Mouse (Mus musculus) heart, embryonic 14.5 days (tissue): Measurements from ENCODE around the gene Arhgap31. TPM values are rescaled to one million over a fixed set of nuclear protein-coding genes. Genes with fewer than 3 reads are reported as not detected.
A peak's percentile ranks its signal among the peaks of the same experiment; 100 is the strongest.

Experiments
- ATAC-seq: fragments of 200-750 bp; cut with Nextera tagmentation; 2 replicates; pipeline ENCODE4 v1.8.0; 2017; ENCODE audit warnings: low read depth, moderate TSS enrichment; ENCODE audit not compliant: insufficient number of reproducible peaks, insufficient read depth, low FRiP score
- H3K27ac ChIP-seq, 2 experiments: fragments of 200-500 bp in 1 of 2; fragments of 300-500 bp in 1 of 2; sonication (generic) in 1 of 2; replicated peaks in 1 of 2; 2 replicates each; pipeline ENCODE4 v1.5.1; 2012 to 2014; ENCODE audit warnings: low read depth in 2 of 2, low read length in 2 of 2, control low read depth in 1 of 2, mild to moderate bottlenecking in 1 of 2, mixed read lengths in 1 of 2; ENCODE audit not compliant: control insufficient read depth in 1 of 2, insufficient read depth in 1 of 2
- H3K27me3 ChIP-seq: fragments of 300-500 bp; sonication (generic); 2 replicates; pipeline ENCODE4 v1.6.1; 2014; ENCODE audit warnings: mild to moderate bottlenecking, low read length, control low read depth; ENCODE audit not compliant: control insufficient read depth, insufficient read depth
- H3K36me3 ChIP-seq: fragments of 300-500 bp; sonication (generic); 2 replicates; pipeline ENCODE4 v1.6.1; 2014; ENCODE audit warnings: mild to moderate bottlenecking, control low read depth, low read length, mixed read lengths; ENCODE audit not compliant: control insufficient read depth, insufficient read depth
- H3K4me1 ChIP-seq, 2 experiments: fragments of 200-500 bp in 1 of 2; fragments of 300-500 bp in 1 of 2; sonication (generic) in 1 of 2; 2 replicates each; pipeline ENCODE4 v1.6.1; 2012 to 2014; ENCODE audit warnings: low read length in 2 of 2, control low read depth in 1 of 2, mixed read lengths in 1 of 2; ENCODE audit not compliant: control insufficient read depth in 2 of 2, insufficient read depth in 2 of 2
- H3K4me2 ChIP-seq: fragments of 300-500 bp; sonication (generic); 2 replicates; pipeline ENCODE4 v1.6.1; 2014; ENCODE audit warnings: mild to moderate bottlenecking, low read length
- H3K4me3 ChIP-seq, 2 experiments: fragments of 200-500 bp in 1 of 2; fragments of 300-500 bp in 1 of 2; sonication (generic) in 1 of 2; 2 replicates each; pipeline ENCODE4 v1.5.1; 2012 to 2014; ENCODE audit warnings: low read length in 2 of 2, mild to moderate bottlenecking in 2 of 2, control low read depth in 1 of 2, low read depth in 1 of 2, moderate library complexity in 1 of 2; ENCODE audit not compliant: control insufficient read depth in 1 of 2, insufficient read depth in 1 of 2
- H3K9ac ChIP-seq: fragments of 300-500 bp; sonication (generic); 2 replicates; pipeline ENCODE4 v1.6.1; 2014; ENCODE audit warnings: mild to moderate bottlenecking, low read length
- H3K9me3 ChIP-seq: fragments of 300-500 bp; sonication (generic); 2 replicates; pipeline ENCODE4 v1.6.1; 2016; ENCODE audit warnings: low read length, control low read depth; ENCODE audit not compliant: control insufficient read depth
- WGBS: fragments of 180-500 bp; shearing (Covaris S2); extraction: QIAGEN DNeasy Blood & Tissue Kit; methylation state at CpG from one replicate; pipeline ENCODE4 v1.1.7; 2014; 5-methylcytosine and 5-hydroxymethylcytosine counted together
- polyA plus RNA-seq: library from polyadenylated mRNA; unstranded; fragments of >200 nt; fragmentation: Nextera tagmentation; extraction: Ambion mirVana; gene quantifications from 2 replicates; pipeline ENCODE4 v1.2.1, GENCODE M21; 2014

Gene Arhgap31
- polyA plus RNA-seq, 1 experiment from 2014 or later = 51.3 TPM

DNA sequence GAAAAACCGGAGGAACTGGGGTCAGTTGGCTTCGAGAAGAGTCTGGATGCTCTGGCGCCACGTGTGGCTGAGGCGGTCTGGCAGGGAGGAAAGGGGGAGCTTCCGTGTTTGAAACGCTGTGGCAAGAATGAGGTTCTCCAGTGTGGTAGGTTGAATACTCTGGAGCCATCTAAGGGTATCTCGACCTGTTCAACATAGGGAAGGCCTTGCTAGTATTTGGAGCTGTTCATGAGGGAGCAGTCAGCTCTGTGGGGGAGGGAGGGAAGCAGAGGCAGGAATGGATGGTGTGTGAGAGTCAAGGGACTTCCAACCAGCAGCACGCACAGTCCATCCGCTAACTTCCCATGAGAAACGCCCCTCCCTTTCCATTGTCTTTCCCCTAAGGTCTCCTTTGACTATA lies 38.2 kb downstream of the Arhgap31 start:
- Histone ChIP-seq H3K9ac (no peak overlapping the region), H3K9me3 (no peaks in the 10 kb centered on the region), H3K4me3 (no peak overlapping the region), H3K27ac (peak overlapping the region in 1 of 2 experiments; percentile 35; a peak in 1 of 4 replicates), H3K36me3 (no peaks in the 10 kb centered on the region; the same call in 1 of the 2 replicates), H3K4me1 (peaks cover 40 to 78% of the 10 kb centered on the region in 2 experiments), H3K27me3 (no peaks in the 10 kb centered on the region), H3K4me2 (no peak overlapping the region)
- WGBS = 75% methylated on average over 11 of the region's 11 CpGs
- ATAC-seq = no peak

DNA sequence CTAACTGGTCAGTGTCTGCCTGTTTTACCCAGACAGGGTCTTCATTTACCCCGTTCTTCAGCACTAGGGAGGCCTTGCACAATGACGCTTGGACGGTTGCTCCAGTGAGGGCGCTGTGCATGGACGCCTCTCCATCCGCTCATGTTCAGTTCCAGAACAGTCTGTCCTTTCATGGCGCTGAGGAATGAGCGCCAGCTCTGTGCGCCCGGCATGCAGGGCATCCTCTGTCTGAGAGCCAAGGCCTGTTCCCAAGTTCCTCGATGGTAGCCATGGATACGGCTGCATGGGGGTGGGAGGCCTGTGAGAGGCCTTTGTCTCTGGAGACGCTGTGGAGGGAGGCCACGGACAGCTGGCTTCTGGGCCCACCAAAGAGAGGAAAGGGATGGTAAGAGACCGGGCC lies 39.6 kb downstream of the Arhgap31 start:
- Histone ChIP-seq H3K27me3 (no peaks in the 10 kb centered on the region), H3K4me1 (peaks cover 44 to 82% of the 10 kb centered on the region in 2 experiments), H3K4me3 (no peak overlapping the region), H3K4me2 (no peak overlapping the region), H3K27ac (peak overlapping the region; percentile 19 to 85), H3K9me3 (no peaks in the 10 kb centered on the region), H3K36me3 (no peaks in the 10 kb centered on the region; the same call in 1 of the 2 replicates), H3K9ac (no peak overlapping the region; the same call in 1 of the 2 replicates)
- ATAC-seq = peak; percentile 60
- WGBS = 52% methylated on average over 15 of the region's 15 CpGs

DNA sequence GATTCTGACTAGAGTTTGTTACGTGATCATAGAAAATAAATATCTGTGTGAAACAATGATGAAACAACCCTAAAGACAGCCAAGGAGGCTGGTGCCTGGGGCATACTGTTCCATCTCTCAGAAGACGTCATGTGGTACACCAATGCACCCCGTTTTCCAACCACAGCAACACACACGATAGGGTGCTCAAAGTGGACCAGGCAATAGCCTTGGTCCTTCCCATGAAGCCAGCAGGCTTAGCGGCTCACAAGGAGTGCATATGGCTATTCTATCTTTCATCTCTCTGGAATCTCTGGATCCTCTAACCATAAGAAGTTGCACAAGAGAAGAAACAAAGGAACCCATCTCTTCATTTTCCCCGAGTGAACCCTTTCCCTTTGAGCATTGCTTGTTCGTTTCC lies 40.1 kb downstream of the Arhgap31 start:
- H3K27me3 ChIP-seq = no peaks in the 10 kb centered on the region
- H3K9me3 ChIP-seq = no peaks in the 10 kb centered on the region
- peak overlapping the region; percentile 19 to 85; a peak in 3 of 4 replicates for H3K27ac ChIP-seq
- H3K4me1 ChIP-seq = peaks cover 44 to 83% of the 10 kb centered on the region in 2 experiments
- peak overlapping the region; percentile 42 for H3K4me2 ChIP-seq
- H3K9ac ChIP-seq = no peak overlapping the region
- no peak overlapping the region for H3K4me3 ChIP-seq
- 47% methylated on average over 7 of the region's 7 CpGs for WGBS
- no peak for ATAC-seq
- H3K36me3 ChIP-seq = no peaks in the 10 kb centered on the region; the same call in 1 of the 2 replicates

GRCm38 (mm10) chr16:38672370-38672769 lies 40.7 kb downstream of the Arhgap31 start:
- H3K27me3 ChIP-seq = no peaks in the 10 kb centered on the region
- H3K4me1 ChIP-seq = peaks cover 44 to 86% of the 10 kb centered on the region in 2 experiments
- no peaks in the 10 kb centered on the region for H3K9me3 ChIP-seq
- no peaks in the 10 kb centered on the region; the same call in 1 of the 2 replicates for H3K36me3 ChIP-seq
- peak overlapping the region; percentile 42 for H3K4me2 ChIP-seq
- H3K27ac ChIP-seq = peak overlapping the region; percentile 64 to 85
- H3K9ac ChIP-seq = no peak overlapping the region
- peak; percentile 36; the same call in 1 of the 2 replicates for ATAC-seq
- 9% methylated on average over 5 of the region's 5 CpGs for WGBS
- H3K4me3 ChIP-seq = no peak overlapping the region

DNA sequence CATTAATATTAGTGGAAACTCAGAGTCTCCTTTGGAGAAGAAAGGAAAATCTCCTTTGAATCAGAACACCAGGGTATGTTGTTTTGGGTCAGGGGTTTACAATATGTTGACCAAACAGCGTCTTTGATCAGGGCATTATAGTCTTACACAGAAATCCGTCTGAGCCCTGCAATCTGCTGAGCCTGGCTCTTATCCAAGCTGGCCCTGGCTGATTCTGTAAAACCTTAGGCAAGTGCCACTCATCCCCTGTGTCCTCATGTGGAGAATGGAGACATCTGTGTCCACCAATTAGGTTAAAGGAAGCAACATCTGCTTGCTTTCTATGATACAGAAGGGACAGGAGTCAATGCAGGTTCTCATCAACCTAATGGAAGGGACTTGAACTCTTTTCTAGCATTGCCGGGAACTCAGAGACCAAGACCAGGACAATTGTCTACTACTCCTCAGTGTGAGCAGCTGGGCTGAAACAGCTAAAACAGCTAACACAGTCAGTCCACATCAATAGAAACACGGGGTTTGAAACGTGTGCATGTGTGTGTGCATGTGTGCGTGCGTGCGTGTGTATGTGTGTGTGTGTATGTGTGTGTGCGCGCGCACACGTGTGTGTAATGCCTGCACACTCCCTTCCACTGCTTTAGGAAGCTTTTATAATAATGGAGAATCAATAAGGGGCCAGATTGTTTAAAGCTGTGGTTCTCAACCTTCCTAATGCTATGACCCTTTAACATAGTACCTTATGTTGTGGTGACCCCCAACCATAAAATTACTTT lies 42.3 kb downstream of the Arhgap31 start:
- Histone ChIP-seq H3K4me2 (no peak overlapping the region), H3K27ac (peak overlapping the region; percentile 15 to 48; a peak in 3 of 4 replicates), H3K9me3 (no peaks in the 10 kb centered on the region), H3K4me3 (no peak overlapping the region), H3K36me3 (no peaks in the 10 kb centered on the region; the same call in 1 of the 2 replicates), H3K4me1 (peaks cover 43 to 86% of the 10 kb centered on the region in 2 experiments), H3K27me3 (no peaks in the 10 kb centered on the region), H3K9ac (no peak overlapping the region)
- no peak for ATAC-seq
- WGBS = 80% methylated on average over 12 of the region's 12 CpGs

DNA sequence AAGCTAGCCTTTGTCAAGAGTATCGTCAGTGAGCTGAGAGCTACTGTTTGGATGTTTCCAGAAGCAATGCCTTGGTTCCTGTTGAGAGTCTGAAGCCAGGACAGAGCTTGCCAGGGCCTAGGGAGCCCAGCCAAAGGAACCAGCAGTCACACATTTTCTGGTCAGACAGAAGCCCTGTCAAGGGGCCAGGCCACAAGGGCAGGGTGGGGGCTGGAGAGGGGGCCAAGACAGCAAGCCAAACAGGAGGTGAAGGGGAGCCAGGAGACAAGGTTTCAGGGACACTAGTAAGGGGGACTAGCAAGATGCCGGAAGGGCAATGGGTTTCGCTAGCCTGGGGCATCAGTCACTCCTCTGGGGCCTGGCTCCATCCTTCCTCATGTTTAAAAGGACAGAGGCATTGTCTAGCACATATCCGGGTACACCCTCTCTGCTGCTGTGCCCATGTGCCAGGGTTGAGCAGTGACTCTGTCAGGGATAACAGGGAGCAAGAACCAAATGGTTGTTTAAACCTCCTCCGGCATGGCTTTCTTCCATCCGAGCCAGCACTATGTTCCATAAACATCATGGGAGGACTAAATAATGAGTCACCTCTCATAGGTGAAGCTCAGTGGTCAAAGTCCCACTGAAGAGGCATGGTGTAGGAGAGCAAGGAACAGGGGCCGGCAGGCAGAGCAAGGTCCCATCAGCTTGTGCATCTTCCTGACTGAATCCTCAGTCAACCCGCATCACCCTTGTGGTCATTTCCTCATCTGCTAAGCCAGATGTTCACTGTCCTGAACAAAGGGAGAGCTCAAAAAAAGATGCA lies 44.0 kb downstream of the Arhgap31 start:
- WGBS = 79% methylated on average over 8 of the region's 8 CpGs

GRCm38 (mm10) chr16:38666523-38666922 lies 46.6 kb downstream of the Arhgap31 start:
- H3K27ac ChIP-seq = peak overlapping the region; percentile 1 to 20; a peak in 1 of 4 replicates
- 0 out of 2 replicates have a peak, but pooled peaks have one; percentile 12 for ATAC-seq
- 73% methylated on average over 4 of the region's 4 CpGs for WGBS
- H3K4me1 ChIP-seq = peaks cover 20 to 52% of the 10 kb centered on the region in 2 experiments
- H3K27me3 ChIP-seq = no peaks in the 10 kb centered on the region
- no peak overlapping the region for H3K4me2 ChIP-seq
- H3K4me3 ChIP-seq = no peak overlapping the region
- no peak overlapping the region for H3K9ac ChIP-seq
- H3K36me3 ChIP-seq = 0 out of 2 replicates have a peak, but pooled peaks cover 11% of the 10 kb centered on the region
- no peaks in the 10 kb centered on the region for H3K9me3 ChIP-seq

More for the DNA sequence above, 44.0 kb downstream of the Arhgap31 start:
- Histone ChIP-seq H3K27ac (peak overlapping the region in 1 of 2 experiments; percentile 38; a peak in 2 of 4 replicates), H3K9me3 (no peaks in the 10 kb centered on the region), H3K9ac (no peak overlapping the region), H3K4me1 (peaks cover 37 to 77% of the 10 kb centered on the region in 2 experiments), H3K36me3 (peaks cover 5% of the 10 kb centered on the region; the same call in 1 of the 2 replicates), H3K4me2 (no peak overlapping the region), H3K27me3 (no peaks in the 10 kb centered on the region), H3K4me3 (no peak overlapping the region)
- ATAC-seq = no peak
